Mouse (Mus musculus) embryonic stem cell, embryonic (primary cell): ENCODE data around the gene Tmtc2.

ENCODE experiments used
- CTCF ChIA-PET, 4 experiments: fragments of 300-600 bp in 2 of 4; fragments of 350-600 bp in 2 of 4; sonication (Branson Sonifier 250); formaldehyde crosslinking; loops; one replicate each; lab custom pipeline; 2022; ENCODE audit warnings: inconsistent platforms in 2 of 4; lab: Charles Lee
- POLR2A ChIA-PET, 4 experiments: fragments of 300-600 bp in 2 of 4; fragments of 350-600 bp in 2 of 4; sonication (Branson Sonifier 250); formaldehyde crosslinking; loops; one replicate each; lab custom pipeline; 2022; ENCODE audit warnings: antibody characterized with exemption in 4 of 4, inconsistent platforms in 1 of 4; lab: Charles Lee

Tmtc2 gene

GRCm38 (mm10) chr10:105464378-105464777 lies 109.9 kb downstream of the Tmtc2 start:
- CTCF ChIA-PET: no interaction called here

DNA sequence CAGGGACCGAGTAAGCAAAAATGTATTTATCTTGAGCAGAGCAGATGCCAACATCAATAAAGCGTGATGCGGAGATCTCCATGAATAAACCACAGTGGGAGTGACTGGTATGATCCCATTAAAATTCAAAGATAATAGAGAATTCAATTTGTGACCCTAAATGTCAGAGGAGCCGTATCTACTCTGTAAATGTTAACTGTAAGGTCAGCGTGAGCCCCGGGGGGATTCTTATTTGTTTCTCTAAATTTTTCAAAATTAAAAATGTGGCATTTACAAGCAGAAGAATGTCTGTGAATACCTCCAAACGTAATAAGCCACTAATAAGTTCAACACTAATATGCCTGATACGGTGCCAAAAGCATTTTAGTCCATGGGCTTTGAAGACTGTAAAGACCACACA lies 120.8 kb downstream of the Tmtc2 start:
- ChIA-PET POLR2A (no interaction called here), CTCF (no interaction called here)

More at GRCm38 (mm10) chr10:105464378-105464777, 109.9 kb downstream of the Tmtc2 start:
- POLR2A ChIA-PET: no interaction called here

DNA sequence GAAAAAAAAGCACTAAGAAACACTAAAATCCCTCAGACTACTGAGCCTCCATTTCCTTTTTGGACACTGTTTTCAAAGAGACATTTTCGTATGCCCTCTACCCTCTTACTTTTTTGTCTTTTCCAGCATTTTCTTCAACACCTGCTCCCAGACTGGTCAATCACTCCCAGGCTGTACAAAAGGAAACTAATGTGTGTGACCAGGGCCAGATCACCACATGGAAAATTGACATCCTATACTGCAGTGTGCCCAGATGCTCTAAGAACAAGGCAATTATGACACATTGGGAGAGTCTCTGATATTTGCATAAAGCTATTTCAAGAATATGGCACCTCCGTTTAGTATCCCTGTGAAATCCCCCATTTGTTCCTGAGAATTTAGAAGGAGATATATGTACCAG lies 127.1 kb downstream of the Tmtc2 start:
- ChIA-PET CTCF (no interaction called here), POLR2A (no interaction called here)

DNA sequence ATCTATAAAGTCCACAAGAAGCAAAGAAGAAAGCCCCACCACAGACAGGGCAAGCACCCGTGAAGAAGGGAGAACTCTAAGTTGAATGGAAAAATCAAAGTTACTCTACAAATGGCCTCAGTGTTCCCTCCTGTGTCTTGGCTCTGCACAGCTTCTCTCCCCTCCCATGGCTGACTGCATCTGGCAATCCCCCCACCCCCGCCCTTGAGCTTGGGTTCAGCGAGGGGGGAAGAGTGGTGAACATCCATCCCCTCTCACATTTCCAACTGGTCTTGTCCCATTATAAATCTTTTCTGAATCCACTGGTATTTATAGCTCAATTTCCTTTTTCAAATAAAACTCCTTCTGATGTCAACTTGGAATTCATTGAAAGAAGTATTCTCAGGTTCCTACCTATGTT lies 129.9 kb downstream of the Tmtc2 start:
- POLR2A ChIA-PET: no interaction called here
- CTCF ChIA-PET: no interaction called here

GRCm38 (mm10) chr10:105434879-105435278 lies 139.4 kb downstream of the Tmtc2 start:
- ChIA-PET POLR2A (no interaction called here), CTCF (no interaction called here)

GRCm38 (mm10) chr10:105430885-105431284 lies 143.4 kb downstream of the Tmtc2 start:
- ChIA-PET CTCF (no interaction called here), POLR2A (no interaction called here)

GRCm38 (mm10) chr10:105430232-105430631 lies 144.0 kb downstream of the Tmtc2 start:
- CTCF ChIA-PET: no interaction called here
- POLR2A ChIA-PET: no interaction called here

DNA sequence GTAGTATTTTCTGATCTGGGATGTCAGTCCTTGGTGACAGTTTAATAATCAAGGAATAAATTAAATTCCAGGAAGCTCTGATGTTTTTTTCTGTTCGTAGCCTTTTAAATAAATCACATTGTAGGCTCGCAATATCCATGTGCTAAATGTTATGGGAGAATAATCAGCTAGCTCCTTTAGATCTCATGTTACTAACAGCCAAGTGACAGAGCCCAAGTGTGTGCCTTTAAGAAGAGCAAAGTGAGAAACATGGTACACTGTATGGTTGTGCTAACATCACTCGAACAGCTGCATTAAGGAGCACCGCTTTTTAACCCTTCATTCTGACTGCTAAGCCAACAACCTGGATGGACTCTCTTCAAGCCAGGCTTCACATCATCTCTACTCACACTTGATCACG lies 146.2 kb downstream of the Tmtc2 start:
- CTCF ChIA-PET: no interaction called here
- POLR2A ChIA-PET: no interaction called here

GRCm38 (mm10) chr10:105427625-105428024 lies 146.6 kb downstream of the Tmtc2 start:
- POLR2A ChIA-PET: interaction anchor here in 1 of 4 experiments (0.6 kb wide), 1 partner anchor 10 kb away, joined by 4 read pairs; no protein-coding TSS in a partner anchor
- CTCF ChIA-PET: no interaction called here

DNA sequence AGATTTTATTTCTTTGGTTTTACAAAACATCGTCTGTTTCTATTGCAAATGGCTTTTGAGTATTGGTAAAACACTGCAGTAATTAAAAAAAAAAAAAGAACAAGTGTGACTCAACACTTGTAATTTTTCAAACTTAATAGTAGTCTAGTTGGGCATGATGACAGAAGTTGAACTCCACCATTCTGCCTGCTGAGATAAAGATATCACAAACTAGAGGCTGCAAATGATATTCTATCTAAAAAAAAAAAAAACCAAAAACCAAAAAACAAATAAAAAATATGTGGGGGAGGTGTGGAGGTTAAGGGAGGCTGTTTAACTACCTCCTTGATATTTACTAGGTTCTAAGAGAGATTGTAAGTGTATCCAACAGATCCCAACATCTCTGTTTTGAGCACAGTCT lies 149.2 kb downstream of the Tmtc2 start:
- CTCF ChIA-PET: no interaction called here
- POLR2A ChIA-PET: no interaction called here

- ChIA-PET POLR2A (no interaction called here), CTCF (no interaction called here)
Measured at GRCm38 (mm10) chr10:105423187-105423586, 151.1 kb downstream of the Tmtc2 start.

- POLR2A ChIA-PET: interaction anchor here in 1 of 4 experiments (0.7 kb wide), 1 partner anchor 10 kb away, joined by 4 read pairs; no protein-coding TSS in a partner anchor
- CTCF ChIA-PET: interaction anchor here in 1 of 4 experiments (0.6 kb wide), 1 partner anchor 957 kb away, joined by 5 read pairs; no protein-coding TSS in a partner anchor
Measured at GRCm38 (mm10) chr10:105417845-105418383, 156.3 kb downstream of the Tmtc2 start.

DNA sequence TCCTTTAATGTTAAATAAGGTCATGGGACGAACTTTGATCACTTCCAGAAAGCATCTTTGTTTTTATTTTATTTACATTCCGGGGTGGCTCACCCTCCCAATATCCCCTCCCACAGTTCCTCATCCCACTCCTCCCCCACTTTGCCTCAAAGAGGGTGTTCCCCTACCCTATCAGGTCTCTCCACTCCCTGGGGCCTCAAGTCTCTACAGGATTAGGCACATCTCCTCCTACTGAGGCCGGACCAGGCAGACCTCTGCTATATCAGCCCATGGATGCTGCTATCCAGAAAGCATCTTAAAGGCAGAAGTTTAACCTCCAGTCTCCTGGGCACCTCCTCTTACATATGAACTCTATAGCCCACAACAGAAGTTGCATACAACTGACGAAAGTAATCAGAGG lies 157.7 kb downstream of the Tmtc2 start:
- CTCF ChIA-PET: no interaction called here

DNA sequence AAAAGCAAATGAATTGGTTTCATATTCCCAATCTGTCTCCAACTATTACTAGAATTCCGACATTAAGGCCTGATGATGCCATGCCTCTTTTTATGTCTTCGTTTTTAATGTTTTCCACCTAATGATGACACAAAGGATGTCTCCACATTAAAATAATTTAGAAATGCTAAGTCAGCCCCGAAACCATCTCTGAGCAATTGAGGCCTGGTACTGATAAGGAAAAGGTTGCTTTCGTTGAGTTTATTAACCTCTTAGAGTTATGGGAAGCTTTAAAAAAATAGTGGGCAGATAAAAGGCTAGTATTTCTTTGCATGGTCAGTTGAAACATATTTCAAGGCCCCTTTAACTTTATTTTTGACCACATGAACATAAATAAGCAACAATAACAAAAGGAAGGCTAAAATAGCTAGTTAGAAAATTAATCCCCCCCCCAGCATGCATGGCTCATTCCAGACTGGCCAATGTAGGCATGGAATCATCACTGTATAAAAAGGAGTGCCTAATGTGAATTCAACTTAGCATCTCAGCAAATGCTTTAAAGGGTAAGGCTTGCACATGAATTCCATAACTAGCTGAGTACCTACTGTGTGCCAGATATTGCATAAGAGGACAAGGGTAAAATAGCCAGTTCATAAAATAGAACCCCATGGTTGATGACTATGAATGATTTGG lies 168.3 kb downstream of the Tmtc2 start:
- CTCF ChIA-PET: no interaction called here
- POLR2A ChIA-PET: no interaction called here

More for the DNA sequence above, 157.7 kb downstream of the Tmtc2 start:
- POLR2A ChIA-PET: interaction anchor here in 1 of 4 experiments (0.6 kb wide), 1 partner anchor 1054 kb away, joined by 5 read pairs; no protein-coding TSS in a partner anchor

DNA sequence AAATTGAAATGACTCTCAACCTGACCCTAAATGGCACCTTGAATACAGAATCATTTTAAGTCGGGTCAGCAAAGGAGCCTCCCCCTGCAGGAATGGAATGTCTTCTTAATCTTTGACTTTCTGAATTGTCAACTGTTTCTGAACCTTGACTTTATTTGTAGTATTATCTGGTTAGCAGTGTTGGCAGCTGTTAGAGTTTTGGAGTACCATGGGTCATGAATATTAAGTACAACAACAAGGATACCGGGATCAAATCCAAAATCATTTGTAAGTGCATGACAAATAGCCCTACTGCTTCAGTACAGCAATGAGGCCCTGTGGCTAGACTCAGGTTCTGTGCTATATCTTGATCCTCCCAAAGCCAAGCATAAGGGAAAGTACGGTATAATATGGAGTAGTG lies 170.3 kb downstream of the Tmtc2 start:
- ChIA-PET POLR2A (interaction anchor here in 1 of 4 experiments (0.6 kb wide), 1 partner anchor 355 kb away, joined by 3 read pairs; no protein-coding TSS in a partner anchor), CTCF (no interaction called here)

GRCm38 (mm10) chr10:105402481-105402779 lies 171.8 kb downstream of the Tmtc2 start:
- CTCF ChIA-PET: no interaction called here
- POLR2A ChIA-PET: interaction anchor here in 1 of 4 experiments (0.6 kb wide), 1 partner anchor 439 kb away, joined by 3 read pairs; the partner anchor contains the start of genes Ccdc59 and Mettl25

DNA sequence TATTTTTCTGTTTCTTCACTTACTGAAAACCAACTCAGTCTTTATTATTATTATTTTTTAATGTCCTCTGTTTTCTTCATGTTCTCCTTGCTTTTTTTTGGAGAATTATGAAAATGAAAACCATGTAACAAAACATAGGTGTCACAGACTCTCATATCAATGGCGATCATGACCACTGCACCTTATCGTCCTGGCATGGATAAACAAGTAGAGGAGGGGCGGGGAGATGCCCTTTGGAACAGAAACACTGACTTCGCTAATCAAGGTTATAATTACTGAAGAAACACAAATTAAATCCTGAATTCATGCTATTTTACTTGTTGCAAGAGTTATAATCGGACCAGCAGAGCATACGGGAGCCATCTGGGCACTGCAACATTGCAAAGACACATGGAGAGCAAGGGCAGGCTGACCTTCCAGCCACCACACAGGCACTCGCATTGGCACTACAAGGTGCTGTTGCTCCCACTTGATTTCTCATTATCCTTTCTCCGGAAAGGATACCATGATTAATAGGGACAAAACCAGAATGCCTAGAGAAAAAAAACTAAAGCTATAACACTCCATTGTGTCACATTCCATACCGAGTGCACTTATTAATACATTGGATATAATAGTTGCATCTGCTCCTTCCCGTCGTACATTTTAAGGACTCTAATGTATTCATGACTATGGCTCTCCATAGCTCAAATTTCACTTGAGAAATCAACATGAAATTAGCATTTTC lies 172.3 kb downstream of the Tmtc2 start:
- ChIA-PET POLR2A (interaction anchor here in 1 of 4 experiments (0.6 kb wide), 1 partner anchor 439 kb away, joined by 3 read pairs; the partner anchor contains the start of genes Ccdc59 and Mettl25), CTCF (no interaction called here)

DNA sequence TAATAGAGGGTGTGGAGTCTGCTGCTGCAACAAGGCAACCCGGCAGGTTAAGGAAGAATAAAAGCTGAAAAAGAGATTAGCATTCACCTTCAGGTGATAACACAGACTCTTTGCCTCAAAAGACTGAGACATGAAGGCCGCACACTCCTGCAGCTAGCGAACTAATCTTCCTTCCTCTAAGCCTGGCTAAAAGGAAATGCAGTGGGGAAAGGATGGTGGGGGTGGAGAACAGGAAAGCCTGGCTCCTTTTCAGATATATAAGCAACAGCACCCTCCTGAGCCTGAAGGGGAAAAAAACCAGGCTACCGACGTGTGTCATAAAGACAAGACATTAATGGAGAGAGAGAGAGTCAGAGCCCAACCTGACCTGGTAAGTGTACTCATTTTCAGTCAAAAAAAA lies 174.9 kb downstream of the Tmtc2 start:
- ChIA-PET POLR2A (no interaction called here), CTCF (interaction anchor here in 1 of 4 experiments (0.6 kb wide), 1 partner anchor 1398 kb away, joined by 11 read pairs; no protein-coding TSS in a partner anchor)

GRCm38 (mm10) chr10:105384065-105384464 lies 190.2 kb downstream of the Tmtc2 start:
- POLR2A ChIA-PET: no interaction called here

GRCm38 (mm10) chr10:105381705-105382104 lies 192.5 kb downstream of the Tmtc2 start:
- POLR2A ChIA-PET: no interaction called here
- CTCF ChIA-PET: no interaction called here

More at GRCm38 (mm10) chr10:105384065-105384464, 190.2 kb downstream of the Tmtc2 start:
- CTCF ChIA-PET: interaction anchor here in 1 of 4 experiments (1.0 kb wide), 1 partner anchor 11 kb away, joined by 3 read pairs; no protein-coding TSS in a partner anchor
